Mouse (Mus musculus): ENCODE results near the gene Mrgprb4. TPM values are rescaled to one million over a fixed set of nuclear protein-coding genes. Genes with fewer than 3 reads are reported as not detected.

The Mrgprb4 gene
- not detected in 2 replicates for polyA plus RNA-seq (2015; fragmentation: Nextera tagmentation; extraction: Ambion mirVana)

- 81% methylated on average over 3 of the region's 3 CpGs for WGBS
- ATAC-seq (replicated peaks; ENCODE audit: insufficient number of reproducible peaks, insufficient read depth, low FRiP score, low read depth), result no peak
- Histone ChIP-seq H3K36me3 (no peaks in the 10 kb centered on the region), H3K4me3 (no peak within 1 kb of the TSS), H3K4me1 (replicated peaks) (no peaks in the 10 kb centered on the region), H3K9me3 (replicated peaks) (no peaks in the 10 kb centered on the region), H3K27ac (no peak within 1 kb of the TSS), H3K9ac (no peak within 1 kb of the TSS), H3K27me3 (no peaks in the 10 kb centered on the region), H3K4me2 (no peak within 1 kb of the TSS)
Measured at GRCm38 (mm10) chr7:48199188-48199587, at the start of gene Mrgprb4. Mrgprb4 (minus strand) TSS chr7:48199288.

DNA sequence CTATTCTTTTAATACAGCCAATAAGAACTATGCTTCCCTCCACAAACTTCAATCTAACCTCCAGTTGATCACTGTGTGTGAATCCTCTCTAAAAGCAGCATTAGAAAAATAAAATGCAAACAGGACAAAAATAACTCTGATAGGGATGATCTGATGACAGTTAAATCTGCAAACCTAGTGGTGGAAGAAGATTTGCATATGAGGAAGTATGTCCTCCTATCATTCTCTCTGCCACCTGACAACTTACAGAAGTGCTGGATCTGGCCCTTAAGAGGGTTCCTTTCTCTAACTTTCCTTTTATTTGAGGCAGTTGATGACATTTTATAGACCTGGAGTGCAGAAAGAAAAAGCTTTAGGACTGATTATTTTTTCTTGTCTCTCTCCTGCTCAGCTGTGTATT, 27.0 kb upstream of the Mrgprb4 start:
- Histone ChIP-seq H3K4me1 (replicated peaks) (no peaks in the 10 kb centered on the region), H3K36me3 (no peaks in the 10 kb centered on the region), H3K9ac (no peak overlapping the region), H3K27ac (no peak overlapping the region), H3K4me2 (no peak overlapping the region), H3K27me3 (no peaks in the 10 kb centered on the region), H3K4me3 (no peak overlapping the region), H3K9me3 (replicated peaks) (no peaks in the 10 kb centered on the region)
- ATAC-seq (replicated peaks; ENCODE audit: insufficient number of reproducible peaks, insufficient read depth, low FRiP score, low read depth), result no peak

DNA sequence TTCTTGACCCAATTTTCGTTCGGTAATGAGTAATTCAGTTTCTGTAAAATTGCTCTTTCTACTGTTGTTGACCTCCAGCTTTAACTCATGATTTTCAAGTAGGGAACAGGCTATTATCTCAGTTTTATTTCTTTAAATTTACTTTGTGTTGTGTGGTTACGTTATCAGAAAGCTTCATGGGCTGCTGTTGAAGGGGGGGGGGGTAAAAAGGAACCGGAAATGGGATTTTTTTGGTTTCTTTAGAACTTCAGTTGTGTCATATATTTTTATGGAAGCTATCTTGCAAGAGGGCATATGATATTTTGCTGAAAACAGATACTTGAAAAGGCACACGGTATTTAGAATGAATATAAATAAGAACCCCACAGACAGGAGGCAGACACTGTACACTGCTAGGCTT, 26.0 kb upstream of the Mrgprb4 start:
- H3K4me3 ChIP-seq, result no peak overlapping the region
- no peak for ATAC-seq (replicated peaks; ENCODE audit: insufficient number of reproducible peaks, insufficient read depth, low FRiP score, low read depth)

GRCm38 (mm10) chr7:48168919-48169318, 30.2 kb downstream of the Mrgprb4 start, which contains the start of gene Mrgprb5:
Mrgprb5 (minus strand) TSS chr7:48169019.
- H3K27me3 ChIP-seq, result no peaks in the 10 kb centered on the region
- no peak for ATAC-seq (replicated peaks; ENCODE audit: insufficient number of reproducible peaks, insufficient read depth, low FRiP score, low read depth)
- 56% methylated on average over 2 of the region's 2 CpGs for WGBS

More for the DNA sequence above, 26.0 kb upstream of the Mrgprb4 start:
- Histone ChIP-seq H3K36me3 (no peaks in the 10 kb centered on the region), H3K9ac (no peak overlapping the region), H3K4me2 (no peak overlapping the region), H3K27ac (no peak overlapping the region), H3K27me3 (no peaks in the 10 kb centered on the region), H3K9me3 (replicated peaks) (no peaks in the 10 kb centered on the region), H3K4me1 (replicated peaks) (no peaks in the 10 kb centered on the region)
- 62% methylated on average over 5 of the region's 5 CpGs for WGBS

GRCm38 (mm10) chr7:48167471-48167870, 31.6 kb downstream of the Mrgprb4 start:
- WGBS, result 75% methylated on average over 2 of the region's 2 CpGs
- Histone ChIP-seq H3K4me3 (no peak overlapping the region), H3K9me3 (replicated peaks) (no peaks in the 10 kb centered on the region), H3K4me2 (no peak overlapping the region), H3K27ac (no peak overlapping the region), H3K4me1 (replicated peaks) (no peaks in the 10 kb centered on the region), H3K36me3 (no peaks in the 10 kb centered on the region), H3K27me3 (no peaks in the 10 kb centered on the region), H3K9ac (no peak overlapping the region)
- no peak for ATAC-seq (replicated peaks; ENCODE audit: insufficient number of reproducible peaks, insufficient read depth, low FRiP score, low read depth)

More at GRCm38 (mm10) chr7:48168919-48169318, 30.2 kb downstream of the Mrgprb4 start, which contains the start of gene Mrgprb5:
- Histone ChIP-seq H3K9ac (no peak within 1 kb of the TSS), H3K36me3 (no peaks in the 10 kb centered on the region), H3K4me3 (no peak within 1 kb of the TSS), H3K4me1 (replicated peaks) (no peaks in the 10 kb centered on the region), H3K27ac (no peak within 1 kb of the TSS), H3K9me3 (replicated peaks) (no peaks in the 10 kb centered on the region), H3K4me2 (no peak within 1 kb of the TSS)

Other genes with a start within 250 kb of the Mrgprb4 start
- gene Mrgpra4, start 217.2 kb downstream of the Mrgprb4 start, polyA plus RNA-seq (2015; fragmentation: Nextera tagmentation; extraction: Ambion mirVana), result not detected in 2 replicates
- gene Mrgprx1, start 171.7 kb downstream of the Mrgprb4 start, polyA plus RNA-seq (2015; fragmentation: Nextera tagmentation; extraction: Ambion mirVana), result not detected in 2 replicates
- gene Mrgprb5, start 30.3 kb downstream of the Mrgprb4 start, polyA plus RNA-seq (2015; fragmentation: Nextera tagmentation; extraction: Ambion mirVana), result not detected in 2 replicates
- gene Mrgprb8, start 189.2 kb upstream of the Mrgprb4 start, polyA plus RNA-seq (2015; fragmentation: Nextera tagmentation; extraction: Ambion mirVana), result not detected in 2 replicates